Mouse (Mus musculus) Muller cell, postnatal 12 days (primary cell): ENCODE measurements at regions not wholly inside any gene's neighbourhood (a gene's known extent, or its start where the extent isn't known, plus 50 kb on each side); places are given as distances from the start of the nearest gene placed in this dataset.

ENCODE experiments used
- DNase-seq: peaks from one replicate; pipeline ENCODE4 v3.0.0-alpha.2; 2015; ENCODE audit errors: inconsistent ontology term

GRCm38 (mm10) chr7:125259016-125259415 lies 185.5 kb upstream of the Kdm8 start:
- DNase-seq: no peak

DNA sequence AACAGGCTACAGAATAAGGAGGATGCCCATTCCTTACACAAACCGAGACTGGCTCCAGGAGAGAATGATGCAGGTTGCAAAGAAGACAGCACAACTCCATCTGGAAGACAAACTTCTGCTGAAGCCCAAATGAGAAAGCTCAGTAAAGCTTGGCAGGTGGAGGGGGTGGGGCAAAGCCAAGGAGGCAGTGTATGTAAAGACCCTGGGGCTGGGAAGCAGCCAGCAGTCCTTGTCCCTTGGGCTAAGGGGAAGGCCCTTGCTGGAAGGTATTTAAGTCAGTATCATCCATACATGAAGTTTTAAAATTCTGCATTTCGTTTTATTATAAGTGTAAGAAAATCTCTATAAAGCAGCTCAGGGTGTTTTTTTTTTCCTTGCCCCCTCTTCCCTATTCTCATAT lies 182.3 kb upstream of the Kdm8 start:
- no peak for DNase-seq

DNA sequence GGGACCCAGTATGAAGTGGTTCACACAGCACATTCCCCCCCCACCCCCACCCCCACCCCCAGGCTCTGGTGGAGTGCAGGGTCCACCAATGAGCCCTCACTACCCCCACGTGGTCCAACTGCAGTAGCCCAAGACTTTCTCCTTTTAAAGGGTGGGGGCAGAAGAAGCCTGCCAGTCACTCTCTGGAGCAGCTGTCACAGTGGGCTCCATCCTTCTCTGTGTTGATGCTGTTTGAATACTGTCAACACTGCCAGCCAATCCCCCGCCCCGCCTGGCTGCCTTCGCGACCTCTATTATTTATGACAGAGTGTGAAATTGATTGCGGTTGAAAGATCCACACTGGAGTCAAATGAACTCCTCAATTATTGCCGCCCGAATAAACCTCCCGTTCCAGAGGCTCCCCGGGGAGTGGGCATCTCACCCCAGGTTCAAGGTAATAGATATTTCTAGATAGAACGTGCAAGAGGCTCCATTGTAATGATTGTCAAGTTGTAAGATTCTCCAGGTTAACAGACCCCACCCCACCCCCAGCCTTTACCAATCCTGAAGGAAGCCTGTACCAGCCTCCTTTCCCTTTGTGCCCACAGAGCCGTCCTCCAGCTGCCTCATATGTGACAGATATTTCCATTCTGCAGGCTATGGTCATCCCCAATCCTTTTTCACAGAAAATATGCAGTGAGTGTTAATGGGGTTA lies 181.7 kb upstream of the Kdm8 start:
- peak; percentile 29 for DNase-seq

DNA sequence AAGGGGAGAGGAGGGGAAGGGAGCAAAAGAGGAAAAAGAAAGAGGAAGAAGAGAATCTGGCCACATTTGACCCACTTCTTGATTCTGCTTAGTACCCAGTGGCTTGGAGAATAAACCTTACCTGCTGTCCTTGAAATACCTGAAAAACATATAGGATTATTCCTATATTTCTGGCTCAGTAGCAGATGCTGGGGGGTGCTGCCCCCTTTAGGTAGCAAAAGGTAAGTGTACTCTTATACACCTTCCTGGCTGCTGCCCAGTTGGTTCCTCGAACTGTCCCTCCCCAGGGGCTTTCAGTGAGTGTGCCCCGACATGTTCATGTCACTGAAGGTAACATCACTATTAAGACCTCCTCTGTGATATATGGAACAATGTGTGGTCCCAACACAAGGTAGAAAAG lies 180.7 kb upstream of the Kdm8 start:
- no peak for DNase-seq

DNA sequence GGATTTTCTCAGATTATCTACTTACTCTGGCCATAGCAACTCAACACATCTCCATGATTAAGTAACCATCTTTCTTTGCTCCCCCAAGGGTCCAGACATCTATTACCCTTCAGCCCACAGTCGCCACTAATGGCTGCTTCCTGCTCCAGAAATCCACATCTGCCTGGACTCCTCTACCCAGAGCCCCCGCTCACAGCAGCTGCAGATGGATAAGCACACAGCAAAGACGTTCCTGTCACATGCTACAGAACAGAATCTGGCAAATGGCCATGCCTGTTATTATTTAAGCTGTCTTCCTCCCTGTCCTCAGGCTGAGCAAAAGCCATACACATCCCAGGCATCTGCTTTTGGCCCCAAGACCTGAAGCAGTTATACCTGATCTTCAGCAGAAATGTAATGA lies 173.8 kb upstream of the Kdm8 start:
- DNase-seq: no peak

- DNase-seq: no peak
These were observed 173.1 kb upstream of the Kdm8 start for GRCm38 (mm10) chr7:125271356-125271755.

DNA sequence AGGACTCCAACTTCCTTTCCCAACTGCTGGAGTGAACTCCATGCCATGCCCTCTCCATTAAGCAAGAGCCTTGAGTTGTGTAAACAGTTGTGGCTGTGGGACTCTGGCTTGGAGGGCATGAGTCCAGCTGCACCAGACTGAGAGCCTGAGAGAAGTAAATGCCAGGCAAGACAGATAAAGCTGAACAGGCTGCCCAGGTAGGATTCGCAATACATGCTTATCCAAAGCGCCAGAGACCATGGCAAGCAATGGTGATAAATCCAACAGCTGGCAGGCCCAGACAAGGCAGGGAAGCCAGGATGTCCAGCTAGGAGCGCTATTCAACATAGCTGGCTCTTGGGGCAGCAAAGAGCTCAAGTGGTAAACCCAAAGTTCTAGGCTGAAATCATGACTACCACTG lies 163.1 kb upstream of the Kdm8 start:
- DNase-seq: no peak

- no peak for DNase-seq
These were observed 149.2 kb upstream of the Kdm8 start for GRCm38 (mm10) chr7:125295226-125295625.

DNA sequence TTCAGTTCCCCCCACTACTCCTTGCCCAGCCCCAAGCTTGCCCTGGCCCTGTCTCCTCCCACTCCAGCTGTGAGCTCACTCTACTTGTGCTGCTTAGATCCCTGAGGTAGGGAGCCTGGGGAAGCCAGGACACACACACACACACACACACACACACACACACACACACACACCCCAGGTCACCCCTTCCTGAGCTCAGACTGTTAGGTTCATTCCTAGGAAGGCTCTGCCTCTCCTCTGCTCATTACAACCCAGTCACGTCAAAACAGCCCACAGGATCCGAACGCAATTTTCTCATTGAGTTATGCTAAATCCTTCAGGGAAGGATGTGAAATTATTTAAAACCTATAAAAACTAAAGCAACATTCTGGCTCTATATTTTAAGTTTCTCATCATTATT lies 136.0 kb upstream of the Kdm8 start:
- no peak for DNase-seq

- no peak for DNase-seq
These were observed 133.5 kb upstream of the Kdm8 start for GRCm38 (mm10) chr7:125310971-125311370.

- no peak for DNase-seq
These were observed 130.9 kb upstream of the Kdm8 start for GRCm38 (mm10) chr7:125313604-125314003.

DNA sequence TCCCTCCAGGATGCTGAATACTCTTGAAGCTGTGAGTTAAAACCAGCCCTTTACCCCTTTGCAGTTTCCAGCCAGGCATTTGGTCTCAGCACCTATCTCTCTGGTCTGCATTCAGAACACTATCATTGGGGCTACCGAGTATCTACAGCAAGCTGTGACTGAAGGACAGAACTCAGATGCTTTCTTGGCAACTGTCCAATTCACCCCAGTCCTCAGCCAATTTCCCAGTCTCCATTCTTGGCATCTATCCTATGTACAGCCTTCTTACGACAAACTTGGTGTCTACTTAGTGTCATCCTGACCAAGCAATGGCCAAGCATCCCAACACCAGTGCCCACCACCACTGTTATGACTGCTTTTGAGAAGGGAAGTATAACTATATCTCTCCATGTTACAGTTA lies 109.7 kb upstream of the Kdm8 start:
- DNase-seq: peak; percentile 10

DNA sequence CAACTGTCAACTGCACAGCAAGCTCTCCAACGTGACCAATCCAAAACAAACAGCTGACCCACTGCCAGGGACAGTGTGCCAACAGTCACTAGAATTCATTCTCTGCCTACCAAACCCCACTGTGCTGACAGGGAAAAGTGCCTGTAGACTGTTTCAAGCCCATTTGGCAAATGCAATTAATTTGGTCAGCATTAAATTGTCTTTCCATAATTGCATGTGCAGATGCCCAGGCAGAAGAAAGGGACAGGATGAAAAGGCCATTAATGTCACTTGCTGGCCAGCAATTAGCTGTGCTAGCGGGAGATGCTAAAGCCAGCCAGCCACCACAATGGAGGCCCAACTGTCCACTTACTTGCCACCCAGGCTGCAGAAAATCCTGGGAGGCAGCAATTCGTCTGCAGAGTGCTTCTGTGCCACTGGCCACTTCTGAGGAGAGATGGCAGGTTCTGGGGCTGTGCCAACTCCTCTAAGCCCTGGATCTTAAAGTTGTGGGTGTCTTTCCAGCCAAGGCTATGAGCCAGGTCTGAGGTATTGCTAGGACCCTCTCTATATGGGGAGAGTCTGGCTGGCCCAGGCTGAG lies 108.8 kb upstream of the Kdm8 start:
- DNase-seq: peak; percentile 92

GRCm38 (mm10) chr7:125336826-125337225 lies 107.7 kb upstream of the Kdm8 start:
- DNase-seq: no peak

DNA sequence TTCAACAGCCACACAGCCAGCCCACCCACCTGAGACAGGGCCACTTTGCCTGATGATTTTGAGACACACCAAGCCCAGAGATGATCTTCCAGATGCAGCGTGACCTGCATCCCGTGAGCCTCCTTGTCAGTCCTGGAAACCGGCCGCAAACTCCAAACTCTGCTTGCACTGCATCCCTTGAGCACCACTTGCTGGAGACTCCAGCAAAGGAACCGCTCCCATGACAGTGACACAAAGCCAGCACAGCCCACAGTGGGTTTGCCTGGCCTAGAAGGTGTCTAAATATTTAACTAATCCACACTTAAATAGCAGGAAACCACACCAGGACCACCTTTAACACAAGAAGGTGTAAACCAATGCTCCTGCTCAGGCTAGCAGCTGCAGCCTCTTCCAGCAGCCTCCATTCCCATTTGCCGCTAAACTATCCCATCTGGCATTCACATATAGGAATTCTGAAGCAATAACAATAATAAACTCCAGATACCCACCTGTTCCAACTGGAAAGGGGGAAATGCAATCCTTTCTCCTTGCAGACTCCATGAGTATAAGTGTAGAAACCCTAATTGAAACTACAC lies 106.2 kb upstream of the Kdm8 start:
- no peak for DNase-seq

- no peak for DNase-seq
These were observed 104.1 kb upstream of the Kdm8 start for GRCm38 (mm10) chr7:125340326-125340905.

DNA sequence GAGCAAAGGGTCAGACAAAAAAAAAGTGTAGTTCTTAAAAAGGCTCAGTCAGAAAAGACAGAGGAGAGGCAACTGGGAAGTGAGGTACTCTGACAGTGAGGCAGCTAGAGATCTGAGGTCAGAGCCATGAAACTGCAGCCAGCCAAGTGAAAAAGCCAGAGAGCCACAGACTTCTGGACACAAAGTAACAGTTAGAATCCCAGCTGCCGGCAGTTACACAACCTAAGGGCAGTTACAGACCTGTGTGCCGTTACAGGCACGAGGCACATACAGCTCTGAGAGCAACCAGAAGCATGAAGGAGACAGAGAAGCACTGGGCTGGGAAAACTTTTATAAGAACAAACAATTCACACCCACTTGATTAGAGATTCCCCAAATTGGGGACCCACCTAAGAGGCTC lies 94.9 kb upstream of the Kdm8 start:
- DNase-seq: no peak

- no peak for DNase-seq
These were observed 90.3 kb upstream of the Kdm8 start for GRCm38 (mm10) chr7:125354211-125354610.

DNA sequence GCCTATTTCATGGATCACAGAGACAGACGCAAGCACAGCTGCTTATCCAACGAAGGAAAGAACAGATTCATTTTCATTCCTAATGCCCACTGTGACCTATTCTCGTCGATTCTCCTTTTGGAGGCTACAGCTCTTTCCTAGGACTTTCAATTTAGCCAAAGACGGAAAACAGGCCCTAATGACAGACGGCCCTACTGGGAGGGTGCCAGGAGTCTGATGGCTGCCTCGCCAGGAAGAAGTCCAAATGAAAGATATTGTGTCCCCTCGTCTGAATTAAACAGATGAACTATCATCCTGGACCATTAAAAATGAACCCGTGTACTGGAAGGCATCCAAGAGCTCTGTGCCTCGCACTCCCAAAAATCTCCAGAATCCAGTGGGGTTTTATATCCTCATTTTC lies 89.5 kb upstream of the Kdm8 start:
- DNase-seq: no peak

GRCm38 (mm10) chr7:125358016-125358415 lies 86.5 kb upstream of the Kdm8 start:
- no peak for DNase-seq

DNA sequence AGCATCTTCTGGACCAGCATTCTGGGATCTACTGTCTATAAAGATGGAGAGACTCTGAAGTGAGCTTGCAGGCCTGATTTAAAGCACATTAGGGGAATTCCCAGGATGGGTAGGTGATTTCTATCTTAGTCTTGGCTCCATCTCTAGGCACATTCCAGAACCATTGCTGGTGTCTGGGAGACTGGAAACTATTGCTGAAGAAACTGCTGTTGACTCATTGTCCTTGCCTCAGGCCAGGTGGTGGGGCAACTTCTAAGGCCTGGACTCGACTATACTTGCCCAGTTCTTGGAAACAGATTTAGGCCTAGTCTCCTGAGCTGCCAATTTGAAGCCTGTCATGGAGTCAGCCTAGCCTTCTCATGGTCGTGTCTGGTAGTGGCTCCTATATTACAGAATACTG lies 61.5 kb upstream of the Kdm8 start:
- DNase-seq: peak; percentile 27

- no peak for DNase-seq
These were observed 60.3 kb upstream of the Kdm8 start for GRCm38 (mm10) chr7:125384171-125384570.

- peak; percentile 10 for DNase-seq
These were observed 51.9 kb upstream of the Kdm8 start for GRCm38 (mm10) chr7:125392536-125392935.
